Mouse (Mus musculus) adrenal gland, postnatal 4 days (tissue): ENCODE measurements around the gene Crmp1. TPM values are rescaled to one million over a fixed set of nuclear protein-coding genes. Genes with fewer than 3 reads are reported as not detected.

ENCODE experiments used
- DNase-seq, 2 experiments: peaks; one replicate each; pipeline ENCODE4 v3.0.0; 2021 to 2022; ENCODE audit warnings: low spot score in 2 of 2, mixed read lengths in 2 of 2
- total RNA-seq, 2 experiments: library from RNA; stranded (reverse); gene quantifications; 2 replicates each; pipeline ENCODE4 v1.2.3; 2021

Gene Crmp1
- total RNA-seq, 2 experiments from 2014 or later = 34.1 to 41.3 TPM

- DNase-seq = no peak
Measured at GRCm38 (mm10) chr5:37290983-37291382, 49.2 kb downstream of the Crmp1 start.

- no peak for DNase-seq
Measured at GRCm38 (mm10) chr5:37296717-37297116, 55.0 kb downstream of the Crmp1 start.

GRCm38 (mm10) chr5:37298370-37298769 lies 56.6 kb downstream of the Crmp1 start:
- DNase-seq = no peak

DNA sequence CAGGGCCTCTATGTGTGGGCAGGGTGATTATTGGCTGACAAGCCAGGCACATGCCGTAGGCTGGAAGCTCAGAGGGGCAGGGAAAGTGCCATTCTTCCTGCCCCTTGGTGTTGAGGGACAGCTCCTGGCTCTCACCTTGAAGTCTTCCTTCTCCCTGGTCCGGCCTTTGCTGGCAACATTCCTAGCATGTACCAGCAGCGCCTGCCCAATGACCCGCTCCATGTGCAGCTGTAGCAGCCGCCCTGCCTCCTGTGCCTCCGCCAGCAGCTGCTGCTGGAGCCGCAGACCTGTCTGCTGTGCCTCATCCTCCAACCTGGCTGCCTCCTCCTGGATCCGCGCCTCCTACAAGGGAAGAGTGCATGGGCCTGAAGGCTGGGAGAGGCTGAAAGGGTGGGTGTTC lies 68.3 kb downstream of the Crmp1 start:
- no peak for DNase-seq

DNA sequence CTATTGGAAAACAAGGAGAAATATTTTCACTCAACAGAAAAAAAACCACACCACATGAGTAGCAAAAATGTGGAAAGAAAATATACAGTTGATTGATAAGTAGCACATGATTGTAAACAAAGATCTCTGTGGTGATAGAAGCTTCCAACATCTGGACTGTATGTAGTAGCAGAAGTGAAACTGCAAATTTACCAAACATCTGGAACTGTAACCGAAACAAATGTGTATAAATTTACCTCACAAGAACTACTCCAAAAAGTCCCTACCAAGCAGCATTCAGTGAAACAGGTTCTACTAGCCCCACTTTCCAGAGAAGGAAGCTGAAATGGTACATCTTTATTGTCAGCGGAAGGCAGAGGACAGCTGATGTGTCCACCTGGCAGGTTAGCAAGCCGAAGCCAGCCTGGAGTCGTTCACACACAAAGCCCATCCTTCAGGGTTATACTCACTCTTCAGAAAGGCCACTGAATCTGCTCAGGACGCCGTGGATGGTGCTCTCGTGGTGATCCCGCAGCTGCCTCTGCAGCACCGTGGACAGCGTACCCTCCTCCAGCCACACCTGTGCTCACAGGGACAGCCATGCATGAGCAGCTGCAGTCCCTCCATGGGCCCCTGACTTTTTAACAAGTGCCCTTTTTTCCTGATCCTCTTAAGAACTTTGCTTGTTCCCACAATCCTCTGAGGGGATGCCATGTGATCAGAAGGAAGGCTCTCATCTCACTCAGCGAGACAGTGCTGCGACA lies 71.4 kb downstream of the Crmp1 start:
- no peak for DNase-seq

DNA sequence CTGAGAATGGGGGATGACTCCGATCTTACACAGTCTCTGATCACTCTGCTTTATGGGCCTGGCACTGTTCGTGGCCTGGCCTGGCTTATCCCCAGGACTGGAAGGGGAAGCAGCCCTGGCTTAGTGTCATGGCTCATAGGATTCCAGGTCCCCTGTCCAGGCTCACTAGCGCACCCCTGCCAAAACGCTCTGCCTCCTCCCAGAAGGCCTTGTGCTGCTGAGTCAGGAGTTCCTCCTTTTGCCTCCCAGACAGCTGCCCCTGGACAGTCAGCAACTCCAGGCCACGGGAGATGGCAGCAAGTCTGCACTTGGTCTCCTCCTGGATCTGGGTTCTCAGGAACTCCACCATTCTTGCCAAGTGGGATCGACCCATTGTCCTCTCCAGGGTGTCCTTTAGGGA lies 77.0 kb downstream of the Crmp1 start:
- DNase-seq = no peak

DNA sequence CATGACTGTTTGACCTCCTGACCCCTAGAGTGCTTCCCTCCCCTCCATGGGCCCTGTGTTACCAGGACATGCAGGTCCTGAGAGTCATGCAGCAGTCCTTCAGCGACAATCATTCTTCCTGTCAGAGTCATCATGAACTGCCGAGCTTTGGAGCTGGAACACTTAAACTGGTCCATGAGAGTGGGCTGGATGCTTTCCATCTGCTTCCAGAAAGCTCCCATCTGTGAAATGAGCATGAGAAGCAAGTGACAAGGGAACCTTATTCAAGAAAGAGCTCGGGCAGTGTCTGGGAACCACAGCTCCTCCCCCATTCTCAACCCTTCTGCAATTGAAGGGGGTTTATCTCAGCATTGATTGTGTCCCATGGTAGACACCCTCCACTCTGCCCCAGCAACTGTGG lies 78.4 kb downstream of the Crmp1 start:
- DNase-seq = no peak

DNA sequence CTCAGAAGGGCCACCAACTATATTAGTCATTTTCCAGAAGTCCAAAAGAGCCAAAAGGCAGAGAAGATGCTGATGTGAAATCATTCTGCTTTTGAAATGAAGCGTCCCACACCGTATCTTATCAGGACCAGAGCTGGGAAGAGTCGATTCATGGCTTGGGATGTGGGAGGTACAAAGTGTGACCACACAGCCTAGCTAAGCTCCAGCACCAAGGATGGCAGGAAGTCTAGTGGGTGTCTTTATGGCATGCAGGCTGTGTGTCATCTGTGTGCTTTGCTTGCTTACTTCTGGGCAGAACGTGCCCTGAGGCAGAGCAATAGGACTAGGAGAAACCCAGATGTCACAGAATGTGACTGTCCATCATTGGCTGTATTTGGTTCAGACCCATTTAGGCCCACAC lies 79.0 kb downstream of the Crmp1 start:
- no peak for DNase-seq

- no peak for DNase-seq
Measured at GRCm38 (mm10) chr5:37326675-37327074, 84.9 kb downstream of the Crmp1 start.

DNA sequence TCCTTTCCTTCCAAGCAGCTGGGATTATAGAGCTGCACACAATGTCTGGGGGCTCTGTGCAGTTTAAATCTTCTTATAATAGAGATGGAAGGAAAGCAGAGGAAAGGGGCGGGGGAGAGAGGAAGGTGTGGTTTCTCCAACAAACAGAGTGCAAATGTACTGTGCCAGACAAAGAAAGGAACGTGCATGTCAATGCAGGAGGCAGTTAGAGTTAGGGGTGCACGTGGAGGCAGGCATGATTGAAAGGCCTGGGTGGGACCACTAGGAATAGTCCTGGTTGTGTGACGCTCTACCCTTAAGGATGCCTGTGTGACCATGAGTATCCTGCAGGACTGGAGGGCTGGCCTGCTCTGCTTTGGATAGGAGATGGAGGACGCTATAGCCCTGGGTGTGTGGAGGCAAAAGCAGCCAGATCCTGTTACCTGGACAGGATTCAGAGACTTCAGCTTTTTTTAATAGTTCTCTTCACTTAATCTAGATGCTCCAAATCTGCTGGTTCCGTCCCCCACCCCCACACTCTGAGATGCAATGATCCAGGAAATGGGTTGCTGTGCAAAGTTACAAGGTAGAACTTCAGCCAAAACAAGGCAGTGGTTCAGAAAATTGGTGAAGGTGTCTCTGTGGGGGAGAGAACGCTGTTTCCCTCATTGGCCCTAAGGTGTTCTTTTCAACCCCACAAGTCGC lies 88.9 kb downstream of the Crmp1 start:
- DNase-seq = no peak

DNA sequence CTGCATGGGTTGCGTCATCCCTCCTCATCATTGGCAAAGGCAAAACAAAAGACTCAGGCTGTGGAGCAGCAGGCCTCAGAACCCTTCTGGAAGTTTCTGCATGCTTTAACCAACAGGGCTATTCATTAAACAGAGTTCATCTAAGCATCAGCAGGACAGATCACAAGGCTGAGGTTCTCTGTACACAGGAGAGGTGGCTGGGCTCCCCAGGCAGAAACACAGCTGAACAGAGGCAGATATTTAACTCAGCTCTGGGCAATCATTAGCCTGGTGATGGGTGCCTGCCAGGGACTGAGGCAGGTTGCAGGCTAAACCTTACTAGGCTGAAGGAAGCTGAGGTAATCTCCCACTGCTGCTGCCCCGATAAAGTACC lies 89.4 kb downstream of the Crmp1 start:
- no peak for DNase-seq

DNA sequence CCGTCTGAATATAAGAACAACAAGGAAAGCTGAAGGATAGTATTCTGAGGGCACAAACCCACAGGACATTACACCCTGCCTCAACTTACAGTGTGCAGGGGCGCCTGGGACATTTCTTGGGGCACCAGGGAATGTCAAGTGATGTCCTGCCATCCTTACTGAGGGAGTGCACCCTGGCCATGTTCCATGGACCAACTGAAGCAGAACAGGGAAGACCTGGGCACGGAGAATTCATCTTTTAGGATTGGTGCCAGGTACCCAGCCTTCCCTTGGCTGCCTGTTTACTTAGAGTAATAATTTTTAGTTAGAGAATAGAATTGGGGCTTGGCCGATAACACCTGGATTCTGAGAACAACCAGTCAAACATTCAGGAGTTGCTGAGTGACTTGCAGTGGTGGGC lies 90.3 kb downstream of the Crmp1 start:
- no peak for DNase-seq

GRCm38 (mm10) chr5:37335061-37335460 lies 93.3 kb downstream of the Crmp1 start:
- DNase-seq = no peak

DNA sequence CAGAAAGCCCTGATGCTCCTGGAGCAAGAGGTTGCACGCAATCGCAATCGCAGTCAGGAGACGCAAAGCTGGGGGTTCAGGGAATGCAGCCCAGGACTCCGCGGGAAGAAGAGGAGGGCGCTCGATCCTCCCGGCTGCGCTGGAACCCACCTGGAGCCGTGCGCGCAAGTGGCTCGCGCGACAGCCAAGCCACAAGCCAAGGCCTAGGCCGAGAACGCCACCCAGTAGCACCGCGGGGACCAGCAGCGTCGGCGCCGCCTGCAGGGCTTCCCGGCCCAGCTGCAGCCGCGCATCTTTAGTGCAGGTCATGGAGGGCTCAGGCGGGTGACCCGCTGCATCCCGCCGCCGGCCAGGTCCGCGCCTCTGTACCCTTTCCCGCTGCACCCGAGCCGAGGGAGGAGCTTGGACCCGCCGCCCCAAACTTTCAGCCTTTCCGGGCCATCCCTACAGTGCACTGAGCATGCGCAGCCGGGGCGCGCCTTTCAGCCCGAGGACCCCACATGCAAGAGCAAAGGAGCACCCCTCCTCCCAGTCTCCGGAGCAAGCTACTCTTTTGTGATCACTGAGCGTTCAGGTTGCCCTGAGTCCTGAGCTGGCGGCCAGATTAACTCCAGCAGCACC lies 94.9 kb downstream of the Crmp1 start, which contains the start of gene Evc:
Gene Evc, minus strand, starts transcription at position 410 of the 621 bp plus-strand sequence.
- peak; percentile 29 to 43 for DNase-seq

GRCm38 (mm10) chr5:37337696-37338095 lies 96.0 kb downstream of the Crmp1 start:
- no peak for DNase-seq

GRCm38 (mm10) chr5:37338288-37338687 lies 96.5 kb downstream of the Crmp1 start, which contains the start of gene Evc2:
Gene Evc2, plus strand, starts transcription at chr5:37338499.
- DNase-seq = peak; percentile 31 to 57

Other genes with a start within 250 kb of the Crmp1 start
- gene Gm1043, start 156.6 kb upstream of the Crmp1 start, total RNA-seq = 1 to 10 TPM in 1 of 2 experiments, under 1 TPM in 1; 0.62 to 1.1 TPM
- gene Evc, start 95.0 kb downstream of the Crmp1 start, total RNA-seq = 10 to 100 TPM; 21.0 to 23.9 TPM
- gene Evc2, start 96.6 kb downstream of the Crmp1 start, total RNA-seq = 10 to 100 TPM; 25.0 to 30.4 TPM